Mouse (Mus musculus): Measurements from ENCODE around the gene Mvp. TPM values are rescaled to one million over a fixed set of nuclear protein-coding genes. Genes with fewer than 3 reads are reported as not detected.

Mvp gene
- polyA plus RNA-seq, 1 experiment, result 56.9 TPM

DNA sequence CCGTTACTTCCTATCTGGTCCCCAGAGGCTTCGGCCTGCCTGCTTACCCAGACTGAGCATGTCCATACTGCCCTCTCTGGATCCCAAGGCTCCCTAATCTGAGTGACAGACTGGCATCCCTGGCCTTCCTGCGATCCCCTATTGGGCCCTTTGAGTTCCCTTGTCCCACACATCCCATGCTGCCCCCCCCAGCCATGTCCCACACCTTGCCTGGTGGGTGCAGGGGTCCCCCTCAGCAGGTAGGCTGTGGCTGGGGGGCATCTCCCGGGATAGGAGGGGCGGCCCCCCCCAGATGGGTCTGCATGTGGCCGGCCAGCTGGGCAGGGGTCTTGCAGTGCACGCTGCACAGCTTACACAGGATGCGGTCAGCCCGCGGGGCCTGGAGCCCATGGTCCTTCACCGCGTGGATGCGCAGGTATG is 8.9 kb upstream of the Mvp start:
- 77% methylated on average over 13 of the region's 13 CpGs for WGBS
- H3K27ac ChIP-seq (ENCODE audit: insufficient read depth, low read depth, low read length), result no peak overlapping the region
- no peak for DNase-seq
- peaks cover 15% of the 10 kb centered on the region for H3K4me1 ChIP-seq (ENCODE audit: control insufficient read depth, insufficient read depth, low read length)
- H3K4me3 ChIP-seq (ENCODE audit: insufficient read depth, low read depth, low read length), result no peak overlapping the region
- no peak for TF ChIP-seq CTCF (conservative IDR thresholded peaks at IDR 0.05; ENCODE audit: insufficient read depth, insufficient read length, low read depth, low read length)
- no peak for TF ChIP-seq POLR2A (IDR thresholded peaks at IDR 0.05; ENCODE audit: low read depth, low read length)
- no peaks in the 10 kb centered on the region for H3K27me3 ChIP-seq (replicated peaks; ENCODE audit: control insufficient read depth, insufficient read depth, low read length)
- no peaks in the 10 kb centered on the region for H3K36me3 ChIP-seq (ENCODE audit: control insufficient read depth, insufficient read depth, low read length)

DNA sequence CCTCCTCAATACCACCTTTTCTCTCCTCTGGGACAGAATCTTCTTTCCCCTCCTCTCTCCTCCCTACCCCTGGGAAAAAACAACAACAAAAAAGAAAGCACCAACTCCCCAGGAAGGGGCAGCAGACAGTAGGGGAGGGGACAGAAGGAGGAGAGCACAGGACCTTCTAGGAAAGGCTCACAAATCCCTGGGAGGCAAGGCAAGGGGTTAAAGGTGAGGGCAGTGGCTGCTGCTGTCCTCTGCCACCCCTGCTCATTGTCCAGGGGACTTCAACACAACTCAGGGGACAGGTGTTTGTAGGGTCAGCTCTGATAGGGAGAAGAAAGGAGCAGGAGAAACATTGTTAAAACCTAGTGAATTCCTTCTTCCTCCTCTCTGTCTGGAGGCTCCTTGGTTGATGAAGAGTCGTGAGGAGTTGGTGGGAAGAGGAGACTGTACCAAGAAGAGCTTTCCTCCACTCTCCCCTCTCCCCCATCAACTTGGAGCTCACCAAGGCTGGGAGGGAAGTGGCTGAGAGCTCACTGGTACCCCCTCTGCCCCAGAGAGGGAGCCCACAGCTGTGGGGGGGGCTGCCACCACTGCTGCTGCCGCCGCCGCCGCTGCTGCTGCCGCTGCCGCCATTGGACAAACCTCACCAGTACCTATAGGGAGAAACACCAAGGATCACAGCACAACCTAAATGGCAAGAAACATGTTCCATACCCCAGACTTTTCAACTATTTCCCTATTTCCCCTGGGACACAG is 8.3 kb upstream of the Mvp start:
- Histone ChIP-seq H3K27ac (ENCODE audit: insufficient read depth, low read depth, low read length) (no peak overlapping the region), H3K36me3 (ENCODE audit: control insufficient read depth, insufficient read depth, low read length) (no peaks in the 10 kb centered on the region), H3K27me3 (replicated peaks; ENCODE audit: control insufficient read depth, insufficient read depth, low read length) (no peaks in the 10 kb centered on the region), H3K4me1 (ENCODE audit: control insufficient read depth, insufficient read depth, low read length) (peaks cover 15% of the 10 kb centered on the region), H3K4me3 (ENCODE audit: insufficient read depth, low read depth, low read length) (no peak overlapping the region)
- WGBS, result 95% methylated on average over 7 of the region's 7 CpGs
- TF ChIP-seq POLR2A (IDR thresholded peaks at IDR 0.05; ENCODE audit: low read depth, low read length) (no peak), CTCF (conservative IDR thresholded peaks at IDR 0.05; ENCODE audit: insufficient read depth, insufficient read length, low read depth, low read length) (no peak)
- DNase-seq, result no peak

DNA sequence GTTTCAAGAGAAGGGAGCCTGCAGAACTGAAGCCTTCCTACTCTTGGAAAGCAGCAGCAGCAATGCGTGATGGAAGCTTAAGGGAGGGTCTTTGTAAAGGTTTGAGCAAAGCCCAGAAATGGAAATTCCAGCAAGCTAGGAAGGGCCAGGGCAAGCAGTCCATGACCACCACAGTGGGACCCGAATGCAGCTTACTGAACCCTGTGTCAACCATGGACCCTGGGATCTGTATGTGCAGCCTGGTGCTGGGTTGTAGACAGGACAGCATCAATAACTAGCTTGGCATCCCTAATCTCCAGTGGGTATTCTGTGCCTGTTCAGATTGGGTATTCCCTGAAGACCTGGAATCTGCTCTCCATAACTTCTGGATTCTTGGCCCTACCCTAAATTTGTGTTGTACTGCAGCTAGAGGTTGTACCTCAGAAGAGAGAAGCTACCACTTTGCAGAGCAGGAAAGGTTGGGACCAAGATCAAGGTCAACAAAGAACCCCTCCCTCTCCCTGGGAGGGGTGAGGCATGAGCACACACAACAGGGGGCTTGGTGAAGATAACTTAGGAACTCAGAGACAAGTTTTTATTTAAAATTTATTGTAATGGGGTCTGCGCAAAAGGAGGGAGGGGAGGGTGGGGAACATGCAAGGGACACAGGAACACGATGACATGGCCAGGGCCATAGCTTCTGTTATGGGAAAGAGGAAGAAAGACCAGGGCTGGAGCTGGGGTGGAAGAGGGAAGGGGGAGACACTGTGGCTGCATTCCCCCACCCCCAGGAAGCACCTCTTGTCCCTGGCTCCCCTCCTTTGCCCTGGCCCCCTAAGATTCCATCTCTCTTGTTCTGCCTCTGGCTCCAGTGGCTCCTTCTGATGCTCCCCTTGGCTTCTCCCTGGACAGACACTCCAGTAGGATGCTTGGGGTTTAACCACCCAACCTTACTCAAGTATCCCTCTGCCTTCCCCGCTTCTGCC is 7.4 kb upstream of the Mvp start:
- Histone ChIP-seq H3K27ac (ENCODE audit: insufficient read depth, low read depth, low read length) (no peak overlapping the region), H3K36me3 (ENCODE audit: control insufficient read depth, insufficient read depth, low read length) (no peaks in the 10 kb centered on the region), H3K4me1 (ENCODE audit: control insufficient read depth, insufficient read depth, low read length) (peaks cover 17% of the 10 kb centered on the region), H3K4me3 (ENCODE audit: insufficient read depth, low read depth, low read length) (no peak overlapping the region), H3K27me3 (replicated peaks; ENCODE audit: control insufficient read depth, insufficient read depth, low read length) (no peaks in the 10 kb centered on the region)
- WGBS, result 57% methylated on average over 5 of the region's 5 CpGs
- no peak for DNase-seq
- TF ChIP-seq POLR2A (IDR thresholded peaks at IDR 0.05; ENCODE audit: low read depth, low read length), result no peak
- TF ChIP-seq CTCF (conservative IDR thresholded peaks at IDR 0.05; ENCODE audit: insufficient read depth, insufficient read length, low read depth, low read length), result no peak

DNA sequence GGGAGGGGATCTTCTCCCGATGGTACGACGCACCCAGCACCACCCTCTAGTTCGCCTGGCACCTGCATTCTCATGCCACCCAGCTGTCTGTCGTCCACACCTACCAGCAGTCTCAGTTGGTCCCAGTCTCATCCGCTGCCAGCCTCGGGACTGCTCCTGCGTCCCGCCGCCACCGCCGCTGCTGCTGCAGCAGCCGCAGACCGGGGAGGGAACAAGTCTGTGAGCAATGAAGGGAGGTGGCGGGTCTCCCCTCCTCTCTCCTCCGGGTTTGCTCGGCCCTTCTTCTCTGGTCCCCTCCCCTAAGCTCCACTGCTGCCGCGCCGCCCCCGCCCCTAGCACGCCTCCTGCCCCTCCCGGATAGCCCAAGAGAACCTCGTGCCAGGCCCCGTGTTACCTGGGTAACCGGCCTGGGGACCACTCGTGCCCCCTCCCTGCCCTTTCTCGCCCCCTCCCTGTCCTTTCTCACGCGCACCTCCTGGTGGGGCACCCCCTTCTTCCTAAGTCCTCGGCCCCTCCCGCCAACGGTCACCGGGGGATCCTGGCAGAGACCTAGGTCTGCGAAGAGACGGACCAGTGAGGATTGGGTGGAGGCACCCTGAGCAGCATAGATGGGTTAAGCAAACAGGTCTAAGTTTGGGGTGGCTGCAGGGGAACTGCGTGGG is 6.6 kb upstream of the Mvp start, which contains the start of the genes Gm42742 and Prrt2:
Gm42742 (minus strand) TSS at position 197 of the 662 bp plus-strand sequence.
Prrt2 (minus strand) TSS at position 311 of the 662 bp plus-strand sequence.
- H3K27ac ChIP-seq (ENCODE audit: insufficient read depth, low read depth, low read length), result no peak within 1 kb of the TSS

DNA sequence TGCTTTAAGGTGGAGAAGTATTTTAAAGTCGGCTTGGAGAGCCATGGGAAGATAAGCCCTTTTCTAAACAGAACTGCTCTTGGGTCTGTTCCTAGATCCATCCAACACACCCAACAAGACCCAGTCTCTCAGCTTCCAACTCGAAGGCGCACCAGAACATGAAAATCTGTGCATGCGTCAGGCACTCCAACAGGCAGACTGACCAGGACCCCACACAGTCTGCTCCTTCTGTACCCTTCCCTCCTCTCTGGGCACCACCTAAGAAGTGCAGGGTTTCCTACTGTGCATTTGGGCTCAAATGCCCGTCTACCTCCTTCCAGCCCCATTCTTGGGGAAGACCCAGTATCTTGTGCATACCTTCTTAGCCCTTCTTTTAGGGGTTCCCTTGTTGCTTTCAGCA is 6.1 kb upstream of the Mvp start:
- Histone ChIP-seq H3K4me3 (ENCODE audit: insufficient read depth, low read depth, low read length) (peak overlapping the region; percentile 36; the same call in 1 of the 2 replicates), H3K4me1 (ENCODE audit: control insufficient read depth, insufficient read depth, low read length) (peaks cover 17% of the 10 kb centered on the region), H3K36me3 (ENCODE audit: control insufficient read depth, insufficient read depth, low read length) (no peaks in the 10 kb centered on the region), H3K27ac (ENCODE audit: insufficient read depth, low read depth, low read length) (no peak overlapping the region), H3K27me3 (replicated peaks; ENCODE audit: control insufficient read depth, insufficient read depth, low read length) (no peaks in the 10 kb centered on the region)
- TF ChIP-seq POLR2A (IDR thresholded peaks at IDR 0.05; ENCODE audit: low read depth, low read length) (no peak), CTCF (conservative IDR thresholded peaks at IDR 0.05; ENCODE audit: insufficient read depth, insufficient read length, low read depth, low read length) (no peak)
- 48% methylated on average over 5 of the region's 5 CpGs for WGBS
- no peak for DNase-seq

More for the DNA sequence above, 6.6 kb upstream of the Mvp start, which contains the start of the genes Gm42742 and Prrt2:
- Histone ChIP-seq H3K4me3 (ENCODE audit: insufficient read depth, low read depth, low read length) (peak within 1 kb of the TSS; percentile 36; the same call in 1 of the 2 replicates), H3K27me3 (replicated peaks; ENCODE audit: control insufficient read depth, insufficient read depth, low read length) (no peaks in the 10 kb centered on the region), H3K4me1 (ENCODE audit: control insufficient read depth, insufficient read depth, low read length) (peaks cover 17% of the 10 kb centered on the region), H3K36me3 (ENCODE audit: control insufficient read depth, insufficient read depth, low read length) (no peaks in the 10 kb centered on the region)
- TF ChIP-seq POLR2A (IDR thresholded peaks at IDR 0.05; ENCODE audit: low read depth, low read length), result no peak
- no peak for TF ChIP-seq CTCF (conservative IDR thresholded peaks at IDR 0.05; ENCODE audit: insufficient read depth, insufficient read length, low read depth, low read length)
- peak; percentile 23 for DNase-seq
- 9% methylated on average over 37 of the region's 37 CpGs for WGBS

DNA sequence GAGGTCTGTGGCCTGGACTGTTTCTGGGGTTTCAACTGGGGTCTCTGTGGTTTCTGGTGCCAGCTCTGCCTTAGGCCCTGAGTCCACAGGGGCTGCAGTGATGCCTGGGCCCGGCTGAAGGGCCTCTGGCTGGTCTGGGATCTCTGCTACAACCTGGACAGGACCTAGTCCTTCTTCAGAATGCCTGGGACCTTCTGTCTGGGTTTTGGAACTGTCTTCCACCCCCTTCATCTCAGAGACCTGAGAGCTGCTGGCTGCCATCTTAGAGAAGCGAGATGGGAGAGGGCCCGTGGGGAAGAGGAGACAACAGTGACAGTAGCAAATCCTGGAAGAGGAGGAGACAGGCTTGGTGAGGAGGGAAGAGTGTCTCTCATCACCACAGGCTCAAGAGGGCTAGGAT is 5.6 kb upstream of the Mvp start:
- H3K4me3 ChIP-seq (ENCODE audit: insufficient read depth, low read depth, low read length), result no peak overlapping the region
- 74% methylated on average over 3 of the region's 3 CpGs for WGBS
- no peaks in the 10 kb centered on the region for H3K27me3 ChIP-seq (replicated peaks; ENCODE audit: control insufficient read depth, insufficient read depth, low read length)
- no peak for DNase-seq
- no peak overlapping the region for H3K27ac ChIP-seq (ENCODE audit: insufficient read depth, low read depth, low read length)
- peaks cover 17% of the 10 kb centered on the region for H3K4me1 ChIP-seq (ENCODE audit: control insufficient read depth, insufficient read depth, low read length)
- no peaks in the 10 kb centered on the region for H3K36me3 ChIP-seq (ENCODE audit: control insufficient read depth, insufficient read depth, low read length)
- TF ChIP-seq POLR2A (IDR thresholded peaks at IDR 0.05; ENCODE audit: low read depth, low read length) (no peak), CTCF (conservative IDR thresholded peaks at IDR 0.05; ENCODE audit: insufficient read depth, insufficient read length, low read depth, low read length) (no peak)
